Mouse (Mus musculus) forebrain, embryonic 13.5 days (tissue): Measurements from ENCODE around the gene Plagl1. TPM values are rescaled to one million over a fixed set of nuclear protein-coding genes. Genes with fewer than 3 reads are reported as not detected.
A peak's percentile ranks its signal among the peaks of the same experiment; 100 is the strongest.

Experiments
- ATAC-seq: fragments of 200-750 bp; cut with Nextera tagmentation; 2 replicates; pipeline ENCODE4 v1.8.0; 2017
- H3K27ac ChIP-seq: fragments of 300-500 bp; sonication (generic); 2 replicates; pipeline ENCODE4 v1.5.1; 2015; ENCODE audit warnings: inconsistent platforms, mild to moderate bottlenecking, moderate library complexity
- H3K27me3 ChIP-seq: fragments of 300-500 bp; sonication (generic); 2 replicates; pipeline ENCODE4 v1.6.1; 2015; ENCODE audit warnings: mild to moderate bottlenecking, inconsistent platforms
- H3K36me3 ChIP-seq: fragments of 300-500 bp; sonication (generic); 2 replicates; pipeline ENCODE4 v1.6.1; 2015; ENCODE audit warnings: mild to moderate bottlenecking, inconsistent platforms; ENCODE audit not compliant: poor library complexity, severe bottlenecking
- H3K4me1 ChIP-seq: fragments of 300-500 bp; sonication (generic); 2 replicates; pipeline ENCODE4 v1.6.1; 2015; ENCODE audit warnings: inconsistent platforms
- H3K4me2 ChIP-seq: fragments of 300-500 bp; sonication (generic); 2 replicates; pipeline ENCODE4 v1.6.1; 2015; ENCODE audit warnings: inconsistent platforms, mild to moderate bottlenecking, moderate library complexity
- H3K4me3 ChIP-seq: fragments of 300-500 bp; sonication (generic); 2 replicates; pipeline ENCODE4 v1.5.1; 2015; ENCODE audit warnings: mild to moderate bottlenecking, inconsistent platforms
- H3K9ac ChIP-seq: fragments of 300-500 bp; sonication (generic); 2 replicates; pipeline ENCODE4 v1.6.1; 2015; ENCODE audit warnings: mild to moderate bottlenecking, inconsistent platforms
- H3K9me3 ChIP-seq: fragments of 300-500 bp; sonication (generic); replicated peaks from 2 replicates; pipeline ENCODE4 v1.6.1; 2016; ENCODE audit warnings: inconsistent platforms
- WGBS: fragments of 180-500 bp; shearing (Covaris S2); methylation state at CpG from one replicate; pipeline ENCODE4 v1.1.7; 2015; 5-methylcytosine and 5-hydroxymethylcytosine counted together
- polyA plus RNA-seq: library from polyadenylated mRNA; unstranded; fragments of >200 nt; fragmentation: Nextera tagmentation; extraction: Ambion mirVana; gene quantifications from 2 replicates; pipeline ENCODE4 v1.2.1, GENCODE M21; 2015

Plagl1 gene
- polyA plus RNA-seq, 1 experiment from 2014 or later = 58.0 TPM

- ATAC-seq = peak; percentile 93
- H3K9me3 ChIP-seq = no peaks in the 10 kb centered on the region
- WGBS = 17% methylated on average over 9 of the region's 9 CpGs
- H3K27ac ChIP-seq = peak overlapping the region; percentile 55
- peak overlapping the region; percentile 11 for H3K4me2 ChIP-seq
- H3K36me3 ChIP-seq = peaks cover 9% of the 10 kb centered on the region; the same call in 1 of the 2 replicates
- no peaks in the 10 kb centered on the region for H3K27me3 ChIP-seq
- H3K9ac ChIP-seq = no peak overlapping the region
- H3K4me1 ChIP-seq = peaks cover 74% of the 10 kb centered on the region
- H3K4me3 ChIP-seq = no peak overlapping the region
These were observed 56.7 kb downstream of the Plagl1 start for GRCm38 (mm10) chr10:13116706-13117665.

GRCm38 (mm10) chr10:13118024-13118769 is 57.9 kb downstream of the Plagl1 start:
- ATAC-seq = no peak
- peaks cover 63% of the 10 kb centered on the region for H3K4me1 ChIP-seq
- no peaks in the 10 kb centered on the region for H3K9me3 ChIP-seq
- H3K4me3 ChIP-seq = no peak overlapping the region
- H3K27me3 ChIP-seq = no peaks in the 10 kb centered on the region
- H3K36me3 ChIP-seq = no peaks in the 10 kb centered on the region
- no peak overlapping the region for H3K4me2 ChIP-seq
- no peak overlapping the region for H3K9ac ChIP-seq
- 14% methylated on average over 7 of the region's 7 CpGs for WGBS
- no peak overlapping the region; the same call in 1 of the 2 replicates for H3K27ac ChIP-seq

GRCm38 (mm10) chr10:13118770-13119102 is 58.4 kb downstream of the Plagl1 start:
- Histone ChIP-seq H3K9ac (no peak overlapping the region), H3K9me3 (no peaks in the 10 kb centered on the region), H3K4me3 (no peak overlapping the region), H3K27ac (no peak overlapping the region), H3K4me2 (no peak overlapping the region), H3K36me3 (no peaks in the 10 kb centered on the region), H3K4me1 (peaks cover 58% of the 10 kb centered on the region), H3K27me3 (no peaks in the 10 kb centered on the region)
- no peak for ATAC-seq
- WGBS = 20% methylated on average over 5 of the region's 5 CpGs

- 32% methylated on average over 2 of the region's 2 CpGs for WGBS
- no peak overlapping the region for H3K27ac ChIP-seq
- no peak overlapping the region for H3K4me2 ChIP-seq
- H3K4me3 ChIP-seq = no peak overlapping the region
- ATAC-seq = no peak
- peaks cover 52% of the 10 kb centered on the region for H3K4me1 ChIP-seq
- H3K27me3 ChIP-seq = no peaks in the 10 kb centered on the region
- no peak overlapping the region for H3K9ac ChIP-seq
- no peaks in the 10 kb centered on the region for H3K36me3 ChIP-seq
- H3K9me3 ChIP-seq = no peaks in the 10 kb centered on the region
These were observed 59.0 kb downstream of the Plagl1 start for GRCm38 (mm10) chr10:13119300-13119699.

GRCm38 (mm10) chr10:13125811-13126210 is 65.5 kb downstream of the Plagl1 start:
- no peak overlapping the region for H3K9ac ChIP-seq
- H3K4me1 ChIP-seq = 0 out of 2 replicates have a peak, but pooled peaks cover 2% of the 10 kb centered on the region
- no peaks in the 10 kb centered on the region for H3K27me3 ChIP-seq
- no peak for ATAC-seq
- no peaks in the 10 kb centered on the region for H3K9me3 ChIP-seq
- H3K4me2 ChIP-seq = no peak overlapping the region
- H3K27ac ChIP-seq = no peak overlapping the region
- peaks cover 40% of the 10 kb centered on the region for H3K36me3 ChIP-seq
- H3K4me3 ChIP-seq = no peak overlapping the region
- 54% methylated on average over 3 of the region's 3 CpGs for WGBS

GRCm38 (mm10) chr10:13127335-13127734 is 67.0 kb downstream of the Plagl1 start:
- 77% methylated on average over 13 of the region's 13 CpGs for WGBS
- Histone ChIP-seq H3K4me3 (no peak overlapping the region), H3K36me3 (peaks cover 40% of the 10 kb centered on the region), H3K9me3 (no peaks in the 10 kb centered on the region), H3K9ac (no peak overlapping the region), H3K27ac (no peak overlapping the region), H3K4me1 (no peaks in the 10 kb centered on the region), H3K4me2 (no peak overlapping the region), H3K27me3 (no peaks in the 10 kb centered on the region)
- no peak for ATAC-seq

- 86% methylated on average over 7 of the region's 7 CpGs for WGBS
- Histone ChIP-seq H3K4me3 (no peak overlapping the region), H3K9me3 (no peaks in the 10 kb centered on the region), H3K4me1 (no peaks in the 10 kb centered on the region), H3K9ac (no peak overlapping the region), H3K36me3 (peaks cover 40% of the 10 kb centered on the region), H3K27ac (no peak overlapping the region), H3K27me3 (no peaks in the 10 kb centered on the region), H3K4me2 (no peak overlapping the region)
- no peak for ATAC-seq
These were observed 67.6 kb downstream of the Plagl1 start for GRCm38 (mm10) chr10:13127946-13128345.

GRCm38 (mm10) chr10:13133850-13134249 is 73.5 kb downstream of the Plagl1 start:
- Histone ChIP-seq H3K9me3 (no peaks in the 10 kb centered on the region), H3K36me3 (peaks cover 3% of the 10 kb centered on the region; the same call in 1 of the 2 replicates)
- 89% methylated on average over 4 of the region's 4 CpGs for WGBS

GRCm38 (mm10) chr10:13135276-13135675 is 75.0 kb downstream of the Plagl1 start:
- 98% methylated on average over 7 of the region's 7 CpGs for WGBS
- no peak overlapping the region for H3K27ac ChIP-seq
- H3K9me3 ChIP-seq = no peaks in the 10 kb centered on the region
- no peaks in the 10 kb centered on the region for H3K36me3 ChIP-seq
- no peaks in the 10 kb centered on the region for H3K27me3 ChIP-seq
- no peaks in the 10 kb centered on the region for H3K4me1 ChIP-seq
- no peak overlapping the region for H3K4me3 ChIP-seq
- no peak overlapping the region for H3K9ac ChIP-seq
- ATAC-seq = no peak
- H3K4me2 ChIP-seq = no peak overlapping the region

More at GRCm38 (mm10) chr10:13133850-13134249, 73.5 kb downstream of the Plagl1 start:
- Histone ChIP-seq H3K9ac (no peak overlapping the region), H3K27ac (no peak overlapping the region), H3K4me3 (no peak overlapping the region), H3K27me3 (no peaks in the 10 kb centered on the region), H3K4me2 (no peak overlapping the region), H3K4me1 (no peaks in the 10 kb centered on the region)
- ATAC-seq = no peak

GRCm38 (mm10) chr10:13135751-13136150 is 75.4 kb downstream of the Plagl1 start:
- Histone ChIP-seq H3K36me3 (no peaks in the 10 kb centered on the region), H3K4me2 (no peak overlapping the region), H3K4me1 (no peaks in the 10 kb centered on the region), H3K27me3 (no peaks in the 10 kb centered on the region), H3K4me3 (no peak overlapping the region), H3K9ac (no peak overlapping the region), H3K9me3 (no peaks in the 10 kb centered on the region), H3K27ac (no peak overlapping the region)
- no peak for ATAC-seq
- WGBS = 96% methylated on average over 7 of the region's 7 CpGs

- WGBS = 88% methylated on average over 6 of the region's 6 CpGs
- no peak overlapping the region for H3K9ac ChIP-seq
- H3K9me3 ChIP-seq = no peaks in the 10 kb centered on the region
- H3K4me2 ChIP-seq = no peak overlapping the region
- no peaks in the 10 kb centered on the region for H3K27me3 ChIP-seq
- H3K27ac ChIP-seq = no peak overlapping the region
- no peak overlapping the region for H3K4me3 ChIP-seq
- no peaks in the 10 kb centered on the region for H3K4me1 ChIP-seq
- ATAC-seq = no peak
- H3K36me3 ChIP-seq = no peaks in the 10 kb centered on the region
These were observed 77.6 kb downstream of the Plagl1 start for GRCm38 (mm10) chr10:13137906-13138305.

GRCm38 (mm10) chr10:13140434-13140833 is 80.1 kb downstream of the Plagl1 start:
- H3K4me3 ChIP-seq = no peak overlapping the region
- H3K4me2 ChIP-seq = no peak overlapping the region
- H3K27ac ChIP-seq = no peak overlapping the region
- no peaks in the 10 kb centered on the region for H3K4me1 ChIP-seq
- no peaks in the 10 kb centered on the region for H3K9me3 ChIP-seq
- WGBS = 71% methylated on average over 2 of the region's 2 CpGs
- no peak for ATAC-seq
- H3K27me3 ChIP-seq = no peaks in the 10 kb centered on the region
- H3K9ac ChIP-seq = no peak overlapping the region
- no peaks in the 10 kb centered on the region for H3K36me3 ChIP-seq
